Mouse (Mus musculus) left cerebral cortex, adult 18-20 months (tissue): ENCODE data around the gene Ethe1. TPM values are rescaled to one million over a fixed set of nuclear protein-coding genes. Genes with fewer than 3 reads are reported as not detected.

Experiments used
- DNase-seq, 2 experiments: peaks; one replicate each; pipeline ENCODE4 v3.0.0; 2021 to 2022; ENCODE audit warnings: low spot score in 2 of 2, mixed read lengths in 1 of 2
- total RNA-seq, 2 experiments: library from RNA; stranded (reverse); gene quantifications; 2 replicates each; pipeline ENCODE4 v1.2.3; 2021

Gene Ethe1
- total RNA-seq, 2 experiments from 2014 or later = 15.4 to 18.2 TPM

GRCm38 (mm10) chr7:24574224-24574796, 13.0 kb upstream of the Ethe1 start:
- DNase-seq = no peak

GRCm38 (mm10) chr7:24577811-24578210, 9.5 kb upstream of the Ethe1 start:
- DNase-seq = no peak

DNA sequence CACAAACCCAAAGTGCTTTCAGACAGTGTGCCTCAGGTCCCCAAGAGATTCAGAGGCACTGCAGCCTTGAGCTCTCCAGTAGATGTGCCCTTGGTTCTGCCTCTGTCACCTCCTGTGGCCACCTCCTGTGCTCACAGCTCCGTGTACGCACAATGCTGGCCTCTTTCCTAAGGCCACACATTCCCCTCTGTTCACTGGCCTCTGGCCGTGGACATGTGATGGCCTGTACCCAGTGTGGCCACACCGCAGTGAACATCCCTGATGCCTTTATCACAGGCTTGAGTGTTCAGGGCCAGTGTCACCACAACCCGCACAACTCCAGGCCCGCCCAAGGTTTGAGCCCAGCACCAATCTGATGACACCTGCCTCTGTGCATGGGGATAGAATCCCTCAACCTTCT, 2.5 kb upstream of the Ethe1 start:
- DNase-seq = no peak

- no peak for DNase-seq
These were observed 1.3 kb upstream of the Ethe1 start for GRCm38 (mm10) chr7:24585995-24586394.

- DNase-seq = no peak
These were observed 515 bp upstream of the Ethe1 start for GRCm38 (mm10) chr7:24586828-24587227.

GRCm38 (mm10) chr7:24588336-24588735, 993 bp downstream of the Ethe1 start:
- no peak for DNase-seq

DNA sequence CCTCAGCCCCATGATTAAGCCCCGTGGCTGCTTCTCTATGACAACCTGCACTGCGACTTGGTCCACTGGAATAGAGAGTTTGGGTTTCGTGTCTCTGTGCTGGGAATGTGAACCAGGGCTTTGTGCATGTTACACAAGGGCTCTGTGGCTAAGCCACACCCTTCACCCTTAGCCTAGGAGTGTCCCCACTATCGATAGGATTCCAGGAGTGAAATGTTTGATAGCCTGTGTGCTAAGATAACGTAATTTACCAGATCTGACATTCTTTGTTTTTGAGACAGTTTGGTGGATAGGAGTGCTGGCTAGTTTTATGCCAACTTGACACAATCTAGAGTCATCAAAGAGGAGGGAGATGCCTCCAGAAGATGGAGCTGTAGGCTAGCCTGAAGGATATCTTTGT, 4.4 kb downstream of the Ethe1 start:
- no peak for DNase-seq

GRCm38 (mm10) chr7:24592163-24592562, 4.8 kb downstream of the Ethe1 start:
- DNase-seq = no peak

DNA sequence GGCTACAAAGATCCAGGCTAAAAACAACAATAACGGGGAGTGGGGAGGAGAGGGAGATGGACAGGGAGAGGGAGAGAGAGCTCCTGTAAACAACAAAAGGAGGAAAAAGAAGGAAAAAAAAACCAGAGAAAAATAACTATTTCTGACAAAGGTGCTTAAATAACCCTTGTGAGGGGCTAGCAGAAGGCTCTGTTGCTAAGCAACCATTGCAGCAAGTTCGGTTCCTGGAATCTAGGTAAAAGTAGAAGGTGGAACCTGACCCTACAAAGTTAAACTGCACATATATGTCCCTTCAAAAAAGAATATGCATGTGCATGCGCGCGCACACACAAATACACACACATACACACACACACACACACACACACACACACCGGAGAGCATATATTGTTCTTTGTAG, 5.4 kb downstream of the Ethe1 start:
- no peak for DNase-seq

DNA sequence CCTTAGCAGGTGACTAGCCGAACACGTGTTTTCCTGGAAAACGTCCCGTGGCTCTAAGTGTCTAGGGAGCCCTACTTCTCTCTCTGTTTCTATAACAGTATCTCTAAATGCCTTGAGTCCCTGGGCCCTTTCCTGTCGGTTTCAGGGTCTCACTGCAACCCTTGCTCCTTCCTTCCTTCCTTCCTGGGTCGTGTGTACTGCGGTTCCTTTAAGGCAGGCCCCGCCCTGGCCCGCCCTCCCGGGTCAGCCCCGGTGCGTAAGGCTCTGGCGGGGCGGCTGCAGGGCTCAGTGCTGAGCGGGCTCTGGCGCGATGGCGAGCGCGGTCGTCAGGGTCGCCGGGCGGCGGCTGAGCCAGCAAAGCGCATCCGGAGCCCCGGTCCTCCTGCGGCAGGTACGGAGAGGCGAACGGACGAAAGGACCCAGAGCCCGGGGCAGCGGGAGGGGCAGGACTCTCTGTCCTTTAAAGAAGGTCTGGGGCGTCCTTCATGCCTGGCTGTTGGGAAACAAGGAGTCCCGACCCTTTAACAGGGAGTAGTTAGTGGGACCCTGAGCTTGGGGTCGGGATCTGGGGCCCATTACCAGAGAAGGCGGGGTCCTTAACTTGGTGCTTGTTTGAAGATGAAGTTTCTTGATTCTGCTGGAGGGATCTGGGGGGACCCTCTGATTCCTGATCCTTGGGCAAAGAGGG, 6.4 kb downstream of the Ethe1 start:
- DNase-seq = peak; percentile 63 to 78

GRCm38 (mm10) chr7:24594309-24594803, 7.0 kb downstream of the Ethe1 start:
- no peak for DNase-seq

DNA sequence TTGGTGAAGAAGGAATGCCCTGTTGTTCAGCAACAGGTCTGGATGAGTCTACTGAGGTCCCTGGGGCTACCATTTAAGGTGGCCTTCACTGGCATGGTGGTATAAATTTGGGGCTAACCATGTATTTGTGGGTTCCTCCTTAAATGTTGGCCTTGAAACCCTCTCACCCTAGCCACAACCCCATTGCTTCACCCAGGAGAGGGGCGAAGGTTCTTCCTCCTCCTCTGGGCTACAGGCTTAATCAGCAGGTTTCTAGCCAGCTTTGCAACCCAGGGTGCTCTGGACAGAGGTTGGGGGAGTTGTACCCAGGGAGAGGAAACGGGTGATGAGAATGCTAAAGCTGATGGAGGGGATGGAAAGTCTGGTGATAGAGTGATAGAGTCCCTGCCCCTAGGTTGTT, 8.1 kb downstream of the Ethe1 start:
- no peak for DNase-seq

DNA sequence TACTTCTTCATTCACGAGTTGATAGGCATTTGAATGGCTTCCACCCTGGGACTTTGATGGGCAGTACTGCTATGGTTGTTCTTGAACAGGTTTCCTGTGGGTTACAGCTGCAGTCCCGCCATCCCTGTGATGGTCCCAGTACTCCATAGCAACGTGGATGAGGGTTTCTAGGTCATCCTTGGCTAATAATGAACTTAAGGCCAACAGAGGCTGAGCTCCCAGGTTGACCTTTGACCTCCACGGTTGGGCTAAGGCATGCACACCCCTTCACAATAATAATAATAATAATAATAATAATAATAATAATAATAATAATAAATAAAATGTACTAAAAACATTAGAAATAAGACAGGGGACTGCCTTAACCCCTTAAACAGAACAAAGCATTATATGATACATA, 10.8 kb downstream of the Ethe1 start:
- no peak for DNase-seq

DNA sequence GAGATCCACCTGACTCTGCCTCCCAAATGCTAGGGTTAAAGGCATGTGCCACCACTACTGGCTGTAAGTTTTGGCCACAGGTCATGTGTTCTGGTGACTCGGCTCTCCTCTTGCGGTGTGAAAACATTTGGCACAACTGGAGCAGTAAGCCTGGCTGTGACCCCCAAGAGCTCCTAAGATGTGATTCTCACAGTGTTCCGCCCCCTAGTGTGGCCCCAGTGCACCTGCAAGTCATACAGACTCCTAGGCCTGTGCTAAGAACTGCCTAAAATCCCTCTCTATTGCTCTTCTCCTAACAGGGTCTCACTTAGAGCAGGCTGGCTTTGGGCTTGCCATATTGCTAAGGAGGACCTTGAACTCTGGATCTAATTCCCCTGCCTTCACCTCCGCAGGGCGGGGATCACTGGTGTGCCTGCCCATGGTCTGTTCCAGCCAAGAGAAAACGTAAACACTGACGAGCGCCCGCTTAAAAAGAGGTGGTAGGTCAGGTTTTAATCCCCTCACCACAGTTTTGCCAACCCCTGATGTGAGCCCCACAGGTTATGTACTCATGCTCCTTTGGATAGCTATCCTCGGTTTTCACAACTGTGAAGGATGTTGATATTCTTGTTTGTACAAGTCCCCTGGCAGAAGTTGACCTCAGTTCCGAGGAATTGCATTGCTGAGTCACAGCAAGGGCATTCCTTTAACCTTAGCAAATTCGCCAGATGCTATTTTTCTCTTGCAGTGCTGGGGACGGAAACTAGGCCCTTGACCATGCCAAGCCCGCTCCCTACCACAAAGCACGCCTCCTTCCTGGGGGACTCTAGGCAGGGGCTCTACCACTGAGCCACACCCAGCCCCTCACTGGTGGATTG, 12.1 kb downstream of the Ethe1 start:
- DNase-seq = no peak

DNA sequence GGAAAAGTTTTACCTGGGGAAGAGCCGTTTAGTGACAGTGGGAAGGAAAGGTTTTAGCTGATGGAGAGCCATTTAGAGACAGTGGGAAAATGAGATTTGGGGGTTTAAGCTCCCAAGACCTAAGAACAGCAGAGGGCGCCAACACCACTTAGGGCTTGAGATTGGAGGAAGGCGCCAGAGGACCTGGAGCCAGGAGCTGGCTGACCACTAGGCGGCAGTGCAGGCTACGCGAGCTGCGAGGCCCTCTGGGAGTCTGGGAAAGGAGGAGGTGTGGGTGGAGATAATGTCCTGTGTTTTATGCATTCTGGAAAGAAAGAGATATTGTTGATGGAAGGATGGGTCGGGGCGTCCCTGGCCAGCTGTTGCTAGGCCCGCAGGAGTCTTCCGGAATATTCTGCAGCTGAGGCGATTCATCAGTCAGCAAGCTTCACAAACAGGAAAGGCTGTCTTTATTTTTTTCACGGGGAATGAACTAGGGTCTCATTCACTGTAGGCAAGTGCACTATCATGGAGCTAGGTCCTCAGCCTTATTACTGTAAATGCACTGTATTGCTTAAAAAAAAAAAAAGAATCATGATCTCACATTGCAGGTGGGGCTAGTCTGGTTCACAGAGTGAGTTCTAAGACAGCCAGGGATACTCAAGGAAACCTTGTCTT, 13.7 kb downstream of the Ethe1 start:
- DNase-seq = peak; percentile 96 to 99

DNA sequence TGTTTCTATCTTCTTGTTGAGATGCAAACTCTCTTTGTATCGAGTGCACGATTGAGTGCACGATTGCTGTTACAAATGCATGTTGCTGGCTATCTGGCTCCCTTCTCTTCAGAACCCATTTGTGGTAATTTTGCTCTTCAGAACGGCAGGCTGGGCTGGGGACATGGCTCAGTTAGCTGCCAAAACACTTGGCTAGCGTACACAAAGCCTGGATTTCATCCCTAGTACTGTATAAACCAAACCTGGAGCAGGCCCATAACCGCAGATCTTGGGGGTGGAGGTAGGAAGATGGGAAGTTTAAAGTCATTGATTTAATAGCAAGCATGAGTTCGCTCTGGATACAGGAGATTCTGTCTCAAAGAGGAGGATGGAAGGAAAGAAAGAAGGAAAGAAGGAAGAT, 18.2 kb downstream of the Ethe1 start:
- no peak for DNase-seq

- no peak for DNase-seq
These were observed 18.7 kb downstream of the Ethe1 start for GRCm38 (mm10) chr7:24606046-24606445.

- DNase-seq = no peak
These were observed 20.7 kb downstream of the Ethe1 start for GRCm38 (mm10) chr7:24608017-24608416.

GRCm38 (mm10) chr7:24608561-24608960, 21.2 kb downstream of the Ethe1 start:
- no peak for DNase-seq

GRCm38 (mm10) chr7:24610144-24610878, 23.0 kb downstream of the Ethe1 start, which contains the start of gene Phldb3:
Phldb3 (plus strand) TSS chr7:24610763.
- DNase-seq = no peak
